Mouse (Mus musculus) limb, embryonic 13.5 days (tissue): Measurements from ENCODE around the gene Acp7. TPM values are rescaled to one million over a fixed set of nuclear protein-coding genes. Genes with fewer than 3 reads are reported as not detected.
A peak's percentile ranks its signal among the peaks of the same experiment; 100 is the strongest.

Source experiments
- ATAC-seq: fragments of 200-750 bp; cut with Nextera tagmentation; 2 replicates; pipeline ENCODE4 v1.8.0; 2017; ENCODE audit warnings: low read depth, moderate number of reproducible peaks, moderate TSS enrichment; ENCODE audit not compliant: low FRiP score
- H3K27ac ChIP-seq: fragments of 300-500 bp; sonication (generic); 2 replicates; pipeline ENCODE4 v1.5.1; 2015; ENCODE audit warnings: inconsistent platforms, mild to moderate bottlenecking, moderate library complexity
- H3K27me3 ChIP-seq: fragments of 300-500 bp; sonication (generic); 2 replicates; pipeline ENCODE4 v1.6.1; 2015; ENCODE audit warnings: mild to moderate bottlenecking, inconsistent platforms
- H3K36me3 ChIP-seq: fragments of 300-500 bp; sonication (generic); 2 replicates; pipeline ENCODE4 v1.6.1; 2015; ENCODE audit warnings: inconsistent platforms, mild to moderate bottlenecking, moderate library complexity
- H3K4me1 ChIP-seq: fragments of 300-500 bp; sonication (generic); 2 replicates; pipeline ENCODE4 v1.6.1; 2015; ENCODE audit warnings: inconsistent platforms
- H3K4me2 ChIP-seq: fragments of 300-500 bp; sonication (generic); replicated peaks from 2 replicates; pipeline ENCODE4 v1.6.1; 2015; ENCODE audit warnings: inconsistent platforms, mild to moderate bottlenecking, moderate library complexity
- H3K4me3 ChIP-seq: fragments of 300-500 bp; sonication (generic); 2 replicates; pipeline ENCODE4 v1.5.1; 2015; ENCODE audit warnings: moderate library complexity, mild to moderate bottlenecking, inconsistent platforms
- H3K9ac ChIP-seq: fragments of 300-500 bp; sonication (generic); 2 replicates; pipeline ENCODE4 v1.6.1; 2015; ENCODE audit warnings: mild to moderate bottlenecking, inconsistent platforms
- H3K9me3 ChIP-seq: fragments of 300-500 bp; sonication (generic); 2 replicates; pipeline ENCODE4 v1.6.1; 2016; ENCODE audit warnings: inconsistent platforms
- WGBS: fragments of 180-500 bp; shearing (Covaris S2); methylation state at CpG from one replicate; pipeline ENCODE4 v1.1.7; 2015; 5-methylcytosine and 5-hydroxymethylcytosine counted together
- polyA plus RNA-seq: library from polyadenylated mRNA; unstranded; fragments of >200 nt; fragmentation: Nextera tagmentation; extraction: Ambion mirVana; gene quantifications from 2 replicates; pipeline ENCODE4 v1.2.1, GENCODE M21; 2015

Gene Acp7
- polyA plus RNA-seq, 1 experiment from 2014 or later, result not detected

DNA sequence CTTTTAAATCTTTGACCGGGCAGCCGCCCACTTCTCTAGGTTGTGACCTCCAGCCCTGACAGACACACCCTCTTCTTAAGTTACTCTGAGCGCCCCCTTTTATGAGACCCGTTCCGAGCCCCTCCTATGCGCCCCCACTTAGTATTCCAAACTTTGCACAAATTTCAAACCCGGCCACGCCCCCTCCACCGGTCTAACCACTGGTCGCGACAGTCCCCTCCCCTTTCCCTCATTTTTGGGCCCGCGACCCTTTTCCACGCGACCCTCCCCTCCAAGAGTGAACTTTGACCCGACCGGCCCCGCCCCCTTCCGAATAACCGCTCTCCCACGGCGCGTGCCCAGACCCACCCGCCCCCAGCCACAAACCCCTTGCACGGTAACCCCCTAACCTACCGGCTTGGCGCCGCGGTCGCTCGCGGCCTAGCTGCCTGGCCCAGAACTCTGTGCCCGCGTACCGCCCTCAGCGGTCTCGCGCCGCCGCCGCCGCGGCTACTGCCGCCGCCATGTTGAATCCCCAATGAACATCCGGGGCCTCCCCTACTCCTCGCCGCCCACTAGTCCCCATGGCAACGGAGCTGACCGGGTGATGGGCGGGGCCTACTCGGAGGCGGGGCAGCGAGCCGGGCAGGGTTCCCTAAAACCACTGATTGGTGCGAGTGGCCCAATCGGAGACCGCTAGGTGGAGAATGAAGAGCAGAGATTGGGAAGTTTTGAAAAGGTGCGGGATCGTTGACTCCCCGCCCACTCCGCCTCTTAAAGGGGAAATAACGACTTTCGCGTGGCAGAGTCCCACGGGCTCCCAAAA is 33.3 kb downstream of the Acp7 start, which contains the start of the genes Samd4b and Pak4:
TSS of gene Samd4b (minus strand) at position 503 of the 805 bp plus-strand sequence.
TSS of gene Pak4 (minus strand) at position 544 of the 805 bp plus-strand sequence.
- peak; percentile 96 for ATAC-seq
- Histone ChIP-seq H3K27me3 (no peaks in the 10 kb centered on the region), H3K4me2 (peak within 1 kb of the TSS; percentile 88), H3K4me1 (peaks cover 58% of the 10 kb centered on the region), H3K9me3 (no peaks in the 10 kb centered on the region), H3K9ac (peak within 1 kb of the TSS; percentile 72), H3K27ac (peak within 1 kb of the TSS; percentile 89), H3K4me3 (peak within 1 kb of the TSS; percentile 62), H3K36me3 (peaks cover 6% of the 10 kb centered on the region; the same call in 1 of the 2 replicates)
- under 1% methylated on average over 66 of the region's 66 CpGs for WGBS

DNA sequence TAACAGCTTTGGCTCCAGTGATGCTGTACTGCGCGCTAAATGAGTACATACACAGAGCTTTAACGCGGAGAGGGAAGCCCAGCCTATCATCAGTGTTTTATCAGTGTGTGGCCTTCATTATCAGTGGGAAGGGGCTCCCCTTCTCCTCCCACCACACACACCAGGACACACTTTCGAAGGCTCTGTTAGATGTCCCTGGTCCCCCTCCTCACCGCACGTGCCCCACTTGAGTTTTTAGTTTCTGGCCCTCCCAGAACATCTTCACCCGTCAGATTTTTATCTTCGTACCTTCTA is 33.9 kb downstream of the Acp7 start:
- 8% methylated on average over 9 of the region's 9 CpGs for WGBS
- Histone ChIP-seq H3K27me3 (no peaks in the 10 kb centered on the region), H3K9ac (peak overlapping the region; percentile 72), H3K27ac (peak overlapping the region; percentile 89; the same call in 1 of the 2 replicates), H3K4me2 (peak overlapping the region; percentile 88), H3K4me1 (peaks cover 65% of the 10 kb centered on the region), H3K36me3 (peaks cover 6% of the 10 kb centered on the region; the same call in 1 of the 2 replicates), H3K4me3 (peak overlapping the region; percentile 62), H3K9me3 (no peaks in the 10 kb centered on the region)
- ATAC-seq, result no peak

DNA sequence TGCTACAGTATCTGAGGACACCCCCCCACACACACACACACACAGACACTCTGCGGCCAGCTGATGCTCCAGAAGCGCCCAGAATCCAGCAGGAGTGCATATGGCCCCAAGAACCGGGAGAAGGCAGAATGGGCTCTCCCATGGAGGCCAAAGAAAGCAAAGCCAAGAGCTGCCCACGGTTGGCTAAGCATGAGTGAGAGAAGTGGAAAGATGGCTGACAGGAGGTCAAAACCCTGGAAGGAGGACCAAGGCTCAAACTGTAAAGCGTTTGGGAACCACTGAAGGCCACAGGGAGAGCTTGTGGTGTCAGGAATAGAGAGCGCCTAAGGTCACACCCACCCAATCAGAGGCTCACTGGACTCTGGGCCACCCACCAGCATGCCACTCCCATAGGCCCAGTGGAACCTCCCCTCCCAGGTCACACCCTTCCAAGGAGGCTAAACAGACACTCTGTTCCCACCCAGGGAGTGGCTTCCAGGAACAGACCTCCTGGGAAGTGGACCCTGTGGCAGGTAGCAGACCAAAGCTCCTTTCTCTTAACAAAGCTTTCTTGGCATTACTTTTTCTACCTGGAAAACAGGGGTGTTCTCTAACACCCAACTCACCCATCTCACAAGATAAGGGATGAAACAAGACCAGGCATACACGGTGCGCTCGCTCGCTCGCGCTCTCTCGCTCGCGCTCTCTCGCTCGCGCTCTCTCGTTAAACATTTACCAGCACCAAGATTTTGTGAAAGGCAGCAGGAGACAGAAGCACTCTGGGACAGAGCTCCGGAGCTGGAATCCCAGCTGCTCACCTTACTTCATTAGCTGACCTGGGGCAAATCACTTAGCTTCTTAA is 34.5 kb downstream of the Acp7 start:
- 0 out of 2 replicates have a peak, but pooled peaks have one; percentile 9 for ATAC-seq
- H3K4me1 ChIP-seq, result peaks cover 69% of the 10 kb centered on the region
- no peaks in the 10 kb centered on the region for H3K9me3 ChIP-seq
- peaks cover 6% of the 10 kb centered on the region; the same call in 1 of the 2 replicates for H3K36me3 ChIP-seq
- H3K4me3 ChIP-seq, result peak overlapping the region; percentile 62
- WGBS, result 40% methylated on average over 20 of the region's 20 CpGs
- peak overlapping the region; percentile 89; the same call in 1 of the 2 replicates for H3K27ac ChIP-seq
- H3K27me3 ChIP-seq, result no peaks in the 10 kb centered on the region
- H3K9ac ChIP-seq, result peak overlapping the region; percentile 72
- peak overlapping the region; percentile 88 for H3K4me2 ChIP-seq

GRCm38 (mm10) chr7:28595751-28596435 is 35.2 kb downstream of the Acp7 start:
- ATAC-seq, result no peak
- Histone ChIP-seq H3K4me1 (peaks cover 64% of the 10 kb centered on the region), H3K27me3 (no peaks in the 10 kb centered on the region), H3K9ac (peak overlapping the region; percentile 72), H3K9me3 (no peaks in the 10 kb centered on the region), H3K27ac (no peak overlapping the region), H3K36me3 (peaks cover 6% of the 10 kb centered on the region; the same call in 1 of the 2 replicates), H3K4me2 (peak overlapping the region; percentile 88), H3K4me3 (peak overlapping the region; percentile 62)
- WGBS, result 81% methylated on average over 8 of the region's 8 CpGs

DNA sequence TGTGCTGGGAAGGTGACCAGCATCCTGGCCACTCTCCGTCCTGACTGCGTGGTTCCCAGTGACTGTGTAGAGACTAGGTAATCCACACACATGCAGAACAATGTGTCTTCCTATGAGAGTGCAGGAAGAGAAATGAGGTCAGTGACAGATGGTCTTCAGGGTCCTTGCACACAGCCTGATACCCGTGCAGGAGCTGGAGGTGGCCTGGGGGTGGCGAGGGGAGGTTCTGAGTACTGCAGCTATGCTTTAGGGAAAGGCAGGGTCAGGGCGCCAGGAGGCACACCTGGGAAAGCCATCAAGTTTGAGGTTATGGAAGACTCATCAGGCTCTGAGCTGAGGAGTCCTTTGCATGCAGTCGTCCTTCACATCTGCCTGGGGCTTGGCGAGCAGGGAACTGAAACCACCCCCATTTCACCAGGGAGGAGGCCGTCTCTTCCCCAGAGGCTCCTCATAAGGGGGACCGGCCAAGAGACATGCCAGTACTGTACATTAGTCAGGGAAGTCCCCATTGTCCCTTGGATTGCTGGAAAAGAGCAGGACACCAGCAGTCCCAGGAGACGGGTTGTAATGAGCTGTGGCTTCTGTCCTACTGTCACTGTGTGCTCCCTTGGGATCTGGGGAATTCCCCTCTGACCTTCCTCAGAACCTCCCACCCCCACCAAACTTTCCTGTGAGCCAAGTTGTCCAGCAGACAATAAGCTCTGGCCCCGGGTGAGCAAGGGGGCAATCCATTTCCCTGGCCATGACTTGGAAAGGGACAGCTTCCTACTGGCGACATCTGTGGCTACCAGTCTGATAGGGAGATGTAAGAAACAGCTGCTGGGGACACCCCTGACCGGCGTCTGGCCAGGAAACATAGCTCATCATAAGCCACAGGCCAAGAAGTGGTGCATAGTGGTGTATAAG is 37.7 kb downstream of the Acp7 start:
- peaks cover 67% of the 10 kb centered on the region for H3K4me1 ChIP-seq
- peak overlapping the region; percentile 14; the same call in 1 of the 2 replicates for H3K4me2 ChIP-seq
- ATAC-seq, result no peak

DNA sequence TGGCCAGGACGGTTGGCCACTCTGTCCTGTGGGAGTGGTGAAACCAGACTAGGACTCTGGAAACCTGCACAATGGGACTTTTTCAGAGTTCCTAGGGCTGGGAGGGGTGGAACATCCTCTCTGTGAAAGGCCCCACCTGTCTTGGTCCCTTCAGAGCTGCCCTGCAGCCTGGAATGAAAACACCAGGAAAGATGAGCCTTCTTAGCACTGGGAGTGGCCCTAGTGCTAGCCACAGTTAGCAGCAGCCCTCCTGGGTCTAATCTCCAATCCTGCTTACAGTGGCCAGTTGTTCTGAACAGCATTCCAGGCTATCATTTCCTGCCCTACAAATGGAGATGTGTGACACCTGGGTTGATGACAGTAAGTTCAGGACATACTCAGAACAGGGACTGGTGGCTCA is 39.3 kb downstream of the Acp7 start:
- Histone ChIP-seq H3K9me3 (no peaks in the 10 kb centered on the region), H3K27me3 (no peaks in the 10 kb centered on the region), H3K4me3 (no peak overlapping the region), H3K4me2 (no peak overlapping the region), H3K4me1 (peaks cover 76% of the 10 kb centered on the region), H3K9ac (no peak overlapping the region), H3K27ac (no peak overlapping the region), H3K36me3 (peaks cover 6% of the 10 kb centered on the region; the same call in 1 of the 2 replicates)
- whole genome bisulfite sequencing, result 73% methylated on average over 1 of the region's 1 CpGs
- ATAC-seq, result no peak

More for the DNA sequence above, 37.7 kb downstream of the Acp7 start:
- Histone ChIP-seq H3K4me3 (no peak overlapping the region), H3K27me3 (no peaks in the 10 kb centered on the region), H3K9ac (peak overlapping the region; percentile 25; the same call in 1 of the 2 replicates), H3K9me3 (no peaks in the 10 kb centered on the region), H3K36me3 (peaks cover 6% of the 10 kb centered on the region; the same call in 1 of the 2 replicates), H3K27ac (peak overlapping the region; percentile 61; the same call in 1 of the 2 replicates)
- 39% methylated on average over 14 of the region's 14 CpGs for WGBS

GRCm38 (mm10) chr7:28587644-28588043 is 43.5 kb downstream of the Acp7 start:
- H3K4me3 ChIP-seq, result no peak overlapping the region
- H3K4me2 ChIP-seq, result no peak overlapping the region
- H3K9ac ChIP-seq, result peak overlapping the region; percentile 50
- no peaks in the 10 kb centered on the region for H3K9me3 ChIP-seq
- peak overlapping the region; percentile 65; the same call in 1 of the 2 replicates for H3K27ac ChIP-seq
- H3K36me3 ChIP-seq, result no peaks in the 10 kb centered on the region
- ATAC-seq, result peak; percentile 45; the same call in 1 of the 2 replicates
- H3K27me3 ChIP-seq, result no peaks in the 10 kb centered on the region
- peaks cover 67% of the 10 kb centered on the region for H3K4me1 ChIP-seq

- 45% methylated on average over 6 of the region's 6 CpGs for WGBS
- H3K4me2 ChIP-seq, result no peak overlapping the region
- H3K27me3 ChIP-seq, result no peaks in the 10 kb centered on the region
- peaks cover 59% of the 10 kb centered on the region for H3K4me1 ChIP-seq
- peak overlapping the region; percentile 32; the same call in 1 of the 2 replicates for H3K9ac ChIP-seq
- peak overlapping the region; percentile 65; the same call in 1 of the 2 replicates for H3K27ac ChIP-seq
- H3K4me3 ChIP-seq, result no peak overlapping the region
- H3K36me3 ChIP-seq, result no peaks in the 10 kb centered on the region
- ATAC-seq, result peak; percentile 33; the same call in 1 of the 2 replicates
- no peaks in the 10 kb centered on the region for H3K9me3 ChIP-seq
Measured at GRCm38 (mm10) chr7:28586663-28587411, 44.3 kb downstream of the Acp7 start.

- 72% methylated on average over 6 of the region's 6 CpGs for WGBS
- H3K27ac ChIP-seq, result no peak overlapping the region
- no peak overlapping the region for H3K4me2 ChIP-seq
- no peak overlapping the region for H3K4me3 ChIP-seq
- peaks cover 4% of the 10 kb centered on the region; the same call in 1 of the 2 replicates for H3K36me3 ChIP-seq
- ATAC-seq, result no peak
- peaks cover 58% of the 10 kb centered on the region for H3K4me1 ChIP-seq
- no peaks in the 10 kb centered on the region for H3K9me3 ChIP-seq
- H3K9ac ChIP-seq, result peak overlapping the region; percentile 39; the same call in 1 of the 2 replicates
- H3K27me3 ChIP-seq, result no peaks in the 10 kb centered on the region
Measured at GRCm38 (mm10) chr7:28585001-28585400, 46.1 kb downstream of the Acp7 start.

DNA sequence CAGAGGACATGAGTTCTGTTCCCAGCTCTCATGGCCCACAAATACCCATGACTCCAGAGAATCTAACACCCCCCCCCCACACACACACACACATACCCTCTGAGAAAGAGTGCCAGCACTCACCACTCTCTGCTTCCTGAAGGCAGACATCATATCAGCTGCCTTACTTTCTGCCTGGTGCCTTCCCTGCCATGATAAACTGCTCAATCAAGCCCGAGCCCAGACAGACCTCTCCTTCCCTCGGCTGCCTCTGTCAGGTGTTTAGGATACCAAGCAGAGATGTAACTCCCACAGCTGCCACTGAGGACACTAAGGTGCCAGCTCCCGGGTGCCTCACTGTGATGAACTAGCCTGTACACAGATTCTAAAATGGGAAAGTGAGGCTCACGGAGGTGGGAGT is 46.7 kb downstream of the Acp7 start:
- ATAC-seq, result no peak
- Histone ChIP-seq H3K4me2 (no peak overlapping the region), H3K9ac (no peak overlapping the region), H3K27me3 (no peaks in the 10 kb centered on the region), H3K9me3 (no peaks in the 10 kb centered on the region), H3K27ac (no peak overlapping the region), H3K4me1 (peaks cover 63% of the 10 kb centered on the region), H3K4me3 (no peak overlapping the region), H3K36me3 (peaks cover 8% of the 10 kb centered on the region)
- WGBS, result 70% methylated on average over 4 of the region's 4 CpGs
